Mouse (Mus musculus) forebrain, embryonic 15.5 days (tissue): Measurements from ENCODE around the gene Rnf7. TPM values are rescaled to one million over a fixed set of nuclear protein-coding genes. Genes with fewer than 3 reads are reported as not detected.
A peak's percentile ranks its signal among the peaks of the same experiment; 100 is the strongest.

ENCODE experiments used
- ATAC-seq: fragments of 200-750 bp; cut with Nextera tagmentation; replicated peaks from 2 replicates; pipeline ENCODE4 v1.8.0; 2017; ENCODE audit warnings: mild to moderate bottlenecking, moderate TSS enrichment, moderate library complexity
- H3K27ac ChIP-seq: fragments of 300-500 bp; sonication (generic); replicated peaks from 2 replicates; pipeline ENCODE4 v1.5.1; 2015; ENCODE audit warnings: mild to moderate bottlenecking, inconsistent platforms
- H3K27me3 ChIP-seq: fragments of 300-500 bp; sonication (generic); 2 replicates; pipeline ENCODE4 v1.6.1; 2015; ENCODE audit warnings: inconsistent platforms
- H3K36me3 ChIP-seq: fragments of 300-500 bp; sonication (generic); 2 replicates; pipeline ENCODE4 v1.6.1; 2015; ENCODE audit warnings: mild to moderate bottlenecking, inconsistent platforms
- H3K4me1 ChIP-seq: fragments of 300-500 bp; sonication (generic); 2 replicates; pipeline ENCODE4 v1.6.1; 2015; ENCODE audit warnings: inconsistent platforms
- H3K4me2 ChIP-seq: fragments of 300-500 bp; sonication (generic); replicated peaks from 2 replicates; pipeline ENCODE4 v1.6.1; 2015; ENCODE audit warnings: mild to moderate bottlenecking, inconsistent platforms
- H3K4me3 ChIP-seq: fragments of 300-500 bp; sonication (generic); 2 replicates; pipeline ENCODE4 v1.5.1; 2015; ENCODE audit warnings: mild to moderate bottlenecking, inconsistent platforms
- H3K9ac ChIP-seq: fragments of 300-500 bp; sonication (generic); replicated peaks from 2 replicates; pipeline ENCODE4 v1.6.1; 2015; ENCODE audit warnings: mild to moderate bottlenecking, inconsistent platforms
- H3K9me3 ChIP-seq: fragments of 300-500 bp; sonication (generic); 2 replicates; pipeline ENCODE4 v1.6.1; 2016; ENCODE audit warnings: inconsistent platforms
- WGBS: fragments of 180-500 bp; shearing (Covaris S2); methylation state at CpG from one replicate; pipeline ENCODE4 v1.1.7; 2015; ENCODE audit warnings: mixed read lengths; 5-methylcytosine and 5-hydroxymethylcytosine counted together
- polyA plus RNA-seq: library from polyadenylated mRNA; unstranded; fragments of >200 nt; fragmentation: Nextera tagmentation; extraction: Ambion mirVana; gene quantifications from 2 replicates; pipeline ENCODE4 v1.2.1, GENCODE M21; 2015

The Rnf7 gene
- polyA plus RNA-seq, 1 experiment from 2014 or later = 187 TPM

GRCm38 (mm10) chr9:96461607-96462006 is 16.9 kb downstream of the Rnf7 start:
- no peak overlapping the region for H3K27ac ChIP-seq
- 0 out of 2 replicates have a peak, but pooled peaks cover 6% of the 10 kb centered on the region for H3K36me3 ChIP-seq
- WGBS = 59% methylated on average over 1 of the region's 1 CpGs
- H3K27me3 ChIP-seq = no peaks in the 10 kb centered on the region
- ATAC-seq = no peak
- no peak overlapping the region for H3K4me3 ChIP-seq
- H3K9ac ChIP-seq = no peak overlapping the region
- no peaks in the 10 kb centered on the region for H3K9me3 ChIP-seq
- H3K4me1 ChIP-seq = no peaks in the 10 kb centered on the region
- no peak overlapping the region for H3K4me2 ChIP-seq

GRCm38 (mm10) chr9:96460117-96460865 is 18.2 kb downstream of the Rnf7 start:
- 21% methylated on average over 10 of the region's 10 CpGs for WGBS
- peak overlapping the region; percentile 42; the same call in 1 of the 2 replicates for H3K27ac ChIP-seq
- 0 out of 2 replicates have a peak, but pooled peaks have one; percentile 18 for ATAC-seq

GRCm38 (mm10) chr9:96455618-96456017 is 22.9 kb downstream of the Rnf7 start:
- no peak overlapping the region for H3K9ac ChIP-seq
- no peak overlapping the region for H3K4me2 ChIP-seq
- WGBS = 31% methylated on average over 8 of the region's 8 CpGs
- H3K4me3 ChIP-seq = no peak overlapping the region
- H3K36me3 ChIP-seq = no peaks in the 10 kb centered on the region
- H3K9me3 ChIP-seq = no peaks in the 10 kb centered on the region
- 0 out of 2 replicates have a peak, but pooled peaks have one; percentile 35 for ATAC-seq
- H3K27me3 ChIP-seq = no peaks in the 10 kb centered on the region
- no peaks in the 10 kb centered on the region for H3K4me1 ChIP-seq
- no peak overlapping the region for H3K27ac ChIP-seq

More at GRCm38 (mm10) chr9:96460117-96460865, 18.2 kb downstream of the Rnf7 start:
- Histone ChIP-seq H3K9ac (no peak overlapping the region), H3K4me1 (no peaks in the 10 kb centered on the region), H3K4me2 (no peak overlapping the region), H3K27me3 (no peaks in the 10 kb centered on the region), H3K36me3 (0 out of 2 replicates have a peak, but pooled peaks cover 5% of the 10 kb centered on the region), H3K9me3 (no peaks in the 10 kb centered on the region), H3K4me3 (no peak overlapping the region)

GRCm38 (mm10) chr9:96452956-96453355 is 25.5 kb downstream of the Rnf7 start:
- WGBS = 90% methylated on average over 4 of the region's 4 CpGs
- Histone ChIP-seq H3K9me3 (no peaks in the 10 kb centered on the region), H3K27ac (no peak overlapping the region), H3K4me1 (no peaks in the 10 kb centered on the region), H3K4me2 (no peak overlapping the region), H3K4me3 (no peak overlapping the region), H3K9ac (no peak overlapping the region), H3K36me3 (no peaks in the 10 kb centered on the region), H3K27me3 (no peaks in the 10 kb centered on the region)
- no peak for ATAC-seq

- Histone ChIP-seq H3K36me3 (no peaks in the 10 kb centered on the region), H3K4me2 (no peak overlapping the region), H3K4me1 (no peaks in the 10 kb centered on the region), H3K27ac (no peak overlapping the region), H3K9me3 (no peaks in the 10 kb centered on the region), H3K4me3 (no peak overlapping the region), H3K9ac (no peak overlapping the region), H3K27me3 (no peaks in the 10 kb centered on the region)
- no peak for ATAC-seq
- WGBS = 29% methylated on average over 12 of the region's 12 CpGs
Observed at GRCm38 (mm10) chr9:96450900-96451720, 27.4 kb downstream of the Rnf7 start.

- no peak for ATAC-seq
- H3K4me3 ChIP-seq = no peak overlapping the region
- H3K4me1 ChIP-seq = no peaks in the 10 kb centered on the region
- H3K27me3 ChIP-seq = no peaks in the 10 kb centered on the region
- no peak overlapping the region for H3K27ac ChIP-seq
- no peaks in the 10 kb centered on the region for H3K36me3 ChIP-seq
- no peaks in the 10 kb centered on the region for H3K9me3 ChIP-seq
- no peak overlapping the region for H3K9ac ChIP-seq
- 88% methylated on average over 9 of the region's 9 CpGs for WGBS
- no peak overlapping the region for H3K4me2 ChIP-seq
Observed at GRCm38 (mm10) chr9:96449514-96449913, 29.0 kb downstream of the Rnf7 start.

- Histone ChIP-seq H3K4me3 (no peak overlapping the region), H3K27ac (no peak overlapping the region), H3K9ac (no peak overlapping the region), H3K36me3 (no peaks in the 10 kb centered on the region), H3K4me2 (no peak overlapping the region), H3K9me3 (no peaks in the 10 kb centered on the region), H3K27me3 (no peaks in the 10 kb centered on the region), H3K4me1 (no peaks in the 10 kb centered on the region)
- ATAC-seq = no peak
- WGBS = 79% methylated on average over 4 of the region's 4 CpGs
Observed at GRCm38 (mm10) chr9:96445351-96445750, 33.1 kb downstream of the Rnf7 start.

GRCm38 (mm10) chr9:96442081-96442480 is 36.4 kb downstream of the Rnf7 start:
- Histone ChIP-seq H3K27me3 (peaks cover 9% of the 10 kb centered on the region; the same call in 1 of the 2 replicates), H3K9me3 (no peaks in the 10 kb centered on the region), H3K4me3 (no peak overlapping the region), H3K4me2 (no peak overlapping the region), H3K9ac (no peak overlapping the region), H3K27ac (no peak overlapping the region), H3K36me3 (no peaks in the 10 kb centered on the region), H3K4me1 (peaks cover 18% of the 10 kb centered on the region)
- ATAC-seq = no peak
- WGBS = 19% methylated on average over 10 of the region's 10 CpGs

GRCm38 (mm10) chr9:96438334-96438871 is 40.1 kb downstream of the Rnf7 start:
- H3K27ac ChIP-seq = peak overlapping the region; percentile 82
- WGBS = 5% methylated on average over 8 of the region's 8 CpGs
- H3K4me2 ChIP-seq = peak overlapping the region; percentile 78
- H3K4me3 ChIP-seq = peak overlapping the region; percentile 45
- peaks cover 23% of the 10 kb centered on the region for H3K4me1 ChIP-seq
- H3K27me3 ChIP-seq = peaks cover 21% of the 10 kb centered on the region; the same call in 1 of the 2 replicates
- peak; percentile 49 for ATAC-seq
- H3K9ac ChIP-seq = peak overlapping the region; percentile 57
- no peaks in the 10 kb centered on the region for H3K36me3 ChIP-seq
- no peaks in the 10 kb centered on the region for H3K9me3 ChIP-seq

- H3K36me3 ChIP-seq = no peaks in the 10 kb centered on the region
- under 1% methylated on average over 25 of the region's 25 CpGs for WGBS
- H3K9me3 ChIP-seq = no peaks in the 10 kb centered on the region
- peak overlapping the region; percentile 45 for H3K4me3 ChIP-seq
- peaks cover 21% of the 10 kb centered on the region; the same call in 1 of the 2 replicates for H3K27me3 ChIP-seq
- peak overlapping the region; percentile 82 for H3K27ac ChIP-seq
- H3K9ac ChIP-seq = peak overlapping the region; percentile 57
- peak overlapping the region; percentile 78 for H3K4me2 ChIP-seq
- ATAC-seq = peak; percentile 75
- peaks cover 23% of the 10 kb centered on the region for H3K4me1 ChIP-seq
Observed at GRCm38 (mm10) chr9:96437805-96438333, 40.6 kb downstream of the Rnf7 start.

GRCm38 (mm10) chr9:96436901-96437804 is 41.3 kb downstream of the Rnf7 start:
- Histone ChIP-seq H3K27me3 (peaks cover 21% of the 10 kb centered on the region; the same call in 1 of the 2 replicates), H3K4me3 (peak overlapping the region; percentile 45), H3K9ac (peak overlapping the region; percentile 57), H3K36me3 (no peaks in the 10 kb centered on the region), H3K27ac (peak overlapping the region; percentile 82), H3K4me1 (peaks cover 23% of the 10 kb centered on the region), H3K9me3 (no peaks in the 10 kb centered on the region), H3K4me2 (peak overlapping the region; percentile 78)
- ATAC-seq = peak; percentile 29
- 8% methylated on average over 28 of the region's 28 CpGs for WGBS
